Mouse (Mus musculus) neural tube, embryonic 10.5 days (tissue): ENCODE results near the gene Prpf38a.

ENCODE experiments used
- DNase-seq: peaks from one replicate; pipeline ENCODE4 v3.0.0-alpha.2; 2017; ENCODE audit warnings: low spot score; ENCODE audit errors: extremely low spot score

Prpf38a gene

GRCm38 (mm10) chr4:108578840-108579742 lies at the start of gene Prpf38a, which contains the start of gene Orc1:
TSS of gene Prpf38a (minus strand) at chr4:108579336.
TSS of gene Orc1 (plus strand) at chr4:108579423.
- peak; percentile 99 for DNase-seq

GRCm38 (mm10) chr4:108627066-108627465 lies 47.9 kb upstream of the Prpf38a start:
- DNase-seq, result no peak

DNA sequence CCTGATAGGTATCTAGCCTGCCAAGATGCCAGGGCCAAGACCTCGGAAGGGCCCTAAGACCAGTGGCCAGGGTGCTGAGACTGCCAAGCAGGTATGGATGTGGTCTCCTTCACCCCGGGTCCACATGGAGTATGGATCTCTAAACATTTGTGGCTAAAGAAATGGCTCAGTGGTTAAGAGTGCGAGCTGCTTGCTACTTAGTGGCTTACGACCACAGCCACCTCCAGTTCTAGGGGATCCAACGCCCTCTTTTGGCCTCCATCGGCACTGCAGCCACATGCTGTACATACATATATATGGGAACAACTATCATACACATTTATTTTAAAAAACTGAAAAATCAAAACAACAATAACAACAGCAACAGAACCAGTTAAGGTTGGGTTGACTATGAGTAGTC lies 42.4 kb upstream of the Prpf38a start:
- DNase-seq, result no peak

- DNase-seq, result no peak
These were observed 41.4 kb upstream of the Prpf38a start for GRCm38 (mm10) chr4:108620536-108620935.

DNA sequence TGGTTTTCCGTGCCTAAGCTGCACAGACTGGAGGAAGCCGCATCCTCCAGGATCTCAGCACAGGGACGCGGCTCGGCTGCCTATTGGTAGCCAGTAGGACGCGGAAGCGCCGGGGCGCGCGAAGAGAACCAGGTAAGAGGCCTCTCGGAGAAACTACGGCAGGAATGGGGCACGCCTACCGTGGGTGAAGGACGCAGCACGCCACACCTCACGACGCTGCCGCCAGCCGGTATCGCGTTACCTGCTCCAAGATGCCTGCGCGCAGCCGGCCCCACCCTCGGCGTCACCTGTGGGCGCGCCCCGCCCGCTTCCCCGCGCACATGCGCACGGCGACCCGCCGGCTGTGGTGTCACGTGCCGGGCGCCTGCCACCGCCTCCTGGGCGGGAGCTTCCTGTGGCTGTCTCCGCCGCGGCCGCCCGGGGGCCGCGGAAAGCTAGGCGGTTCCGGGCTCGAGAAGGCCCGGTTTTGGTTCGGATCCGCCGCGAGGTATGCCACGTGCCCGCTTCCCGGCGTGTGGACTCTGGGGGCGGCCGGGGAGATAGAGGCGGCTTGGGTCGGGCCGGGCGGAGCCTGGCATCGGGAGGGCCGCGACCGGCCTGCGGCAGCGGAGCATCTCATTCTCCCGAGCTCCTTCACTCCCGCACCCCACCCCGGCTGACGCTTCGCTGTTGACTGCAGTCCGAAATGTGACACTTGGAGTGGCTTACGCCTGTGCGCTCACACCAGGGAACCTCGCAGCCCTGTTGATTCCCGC lies 40.6 kb upstream of the Prpf38a start, which contains the start of gene Cc2d1b:
Gene Cc2d1b (plus strand): TSS at position 354 of the 755 bp plus-strand sequence.
- peak; percentile 93 for DNase-seq

- DNase-seq, result no peak
These were observed 40.0 kb upstream of the Prpf38a start for GRCm38 (mm10) chr4:108619165-108619564.

GRCm38 (mm10) chr4:108618586-108618985 lies 39.5 kb upstream of the Prpf38a start:
- no peak for DNase-seq

DNA sequence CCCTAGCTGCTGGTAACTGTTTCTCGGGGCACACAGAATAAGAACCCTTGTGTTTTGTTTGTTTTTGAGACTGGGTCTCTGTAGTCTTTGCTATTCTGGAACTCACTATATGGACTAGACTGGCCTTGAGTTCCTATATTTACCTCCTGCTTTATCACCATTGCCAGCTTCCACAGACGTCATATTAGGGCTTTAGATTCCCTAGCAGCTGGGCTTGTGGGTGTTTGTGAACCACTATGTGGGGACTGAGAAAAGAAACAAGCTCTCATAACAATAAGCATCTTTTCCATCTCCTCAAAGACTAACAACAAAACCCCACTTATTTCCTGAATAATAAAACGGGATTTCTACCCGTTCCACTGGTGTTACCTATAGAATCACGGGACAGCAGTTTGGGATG lies 31.8 kb upstream of the Prpf38a start:
- DNase-seq, result no peak

DNA sequence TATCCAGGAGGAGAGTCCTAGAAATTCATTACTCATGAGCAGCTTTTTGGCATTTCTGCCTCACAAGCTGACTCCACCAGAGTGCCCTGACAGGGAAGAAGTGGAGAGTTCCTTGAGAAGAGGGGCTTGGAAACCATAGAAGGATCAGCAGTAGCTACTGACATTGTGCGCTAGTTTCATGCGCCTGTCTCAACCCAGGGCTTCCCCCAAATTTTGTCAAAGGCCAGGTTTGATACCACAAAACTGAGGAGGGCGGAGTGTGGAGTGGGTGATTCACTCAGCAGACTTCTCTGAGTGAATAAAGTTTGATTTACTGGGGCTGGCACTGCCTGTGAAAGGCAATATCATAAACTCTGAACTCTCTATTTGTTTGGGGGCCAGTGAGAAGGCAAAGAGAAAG lies 29.5 kb upstream of the Prpf38a start:
- no peak for DNase-seq

- DNase-seq, result no peak
These were observed 22.7 kb upstream of the Prpf38a start for GRCm38 (mm10) chr4:108601870-108602269.

DNA sequence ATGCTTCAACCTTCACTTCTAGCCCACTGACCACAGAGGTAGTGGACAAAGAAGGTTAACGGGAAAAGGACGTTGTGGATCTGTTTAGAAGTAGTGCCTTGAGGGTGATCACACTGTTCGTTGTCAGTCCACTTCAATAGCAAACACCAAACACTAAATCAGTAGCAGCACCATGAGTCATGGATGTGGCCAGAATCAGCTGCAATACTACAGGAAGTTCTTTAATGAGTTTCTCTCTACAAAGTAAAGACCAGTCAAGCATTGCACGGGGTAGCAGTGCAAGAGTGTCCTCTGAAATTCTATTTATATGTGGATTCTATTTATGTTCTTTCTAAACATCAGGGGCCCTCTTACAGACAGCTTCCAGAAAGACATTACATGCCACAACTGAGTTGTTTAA lies 19.2 kb upstream of the Prpf38a start:
- DNase-seq, result no peak

GRCm38 (mm10) chr4:108595785-108596184 lies 16.6 kb upstream of the Prpf38a start:
- no peak for DNase-seq

GRCm38 (mm10) chr4:108593376-108593775 lies 14.2 kb upstream of the Prpf38a start:
- no peak for DNase-seq

DNA sequence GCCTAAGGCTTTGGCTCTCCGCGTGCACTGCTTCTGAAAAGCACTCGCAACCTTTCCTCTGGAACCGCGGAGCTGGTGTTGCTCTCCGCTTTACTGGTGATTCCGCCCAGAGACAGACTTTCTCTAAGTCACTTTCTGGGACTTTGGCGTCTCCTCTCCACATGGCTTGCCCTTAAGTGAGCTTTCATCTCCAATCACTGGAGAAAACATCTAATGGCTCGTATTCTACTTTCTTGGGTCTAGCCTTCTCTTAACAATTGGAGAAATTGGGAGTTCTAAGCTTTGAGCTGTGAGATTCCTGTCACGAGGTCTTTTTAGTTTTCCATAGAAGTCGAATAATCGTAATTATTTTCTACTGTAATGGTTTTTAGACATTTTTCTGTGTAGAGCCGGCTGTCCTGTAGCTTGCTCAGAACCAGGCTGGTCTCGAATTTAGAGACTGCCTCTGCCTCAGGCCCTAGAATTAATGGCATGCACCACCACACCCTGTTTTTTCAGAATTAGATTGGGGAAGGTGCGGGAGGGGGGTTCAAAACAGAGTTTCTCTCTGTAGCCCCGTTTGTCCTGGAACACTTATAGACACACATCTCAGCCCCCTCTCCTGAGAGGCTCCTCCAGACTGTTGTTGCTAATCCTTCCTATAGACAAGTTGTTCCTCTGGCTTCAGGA lies 741 bp upstream of the Prpf38a start:
- no peak for DNase-seq

GRCm38 (mm10) chr4:108572644-108573043 lies 6.5 kb downstream of the Prpf38a start:
- DNase-seq, result no peak

GRCm38 (mm10) chr4:108565026-108565425 lies 14.1 kb downstream of the Prpf38a start:
- no peak for DNase-seq

GRCm38 (mm10) chr4:108539701-108540100 lies 39.4 kb downstream of the Prpf38a start:
- DNase-seq, result no peak
